Mouse (Mus musculus) frontal cortex, postnatal 10 days (tissue): ENCODE data around the gene Pstpip1.

ENCODE experiments used
- DNase-seq, 2 experiments: peaks; one replicate each; pipeline ENCODE4 v3.0.0; 2022; ENCODE audit warnings: low spot score in 2 of 2, mixed read lengths in 1 of 2

The Pstpip1 gene

DNA sequence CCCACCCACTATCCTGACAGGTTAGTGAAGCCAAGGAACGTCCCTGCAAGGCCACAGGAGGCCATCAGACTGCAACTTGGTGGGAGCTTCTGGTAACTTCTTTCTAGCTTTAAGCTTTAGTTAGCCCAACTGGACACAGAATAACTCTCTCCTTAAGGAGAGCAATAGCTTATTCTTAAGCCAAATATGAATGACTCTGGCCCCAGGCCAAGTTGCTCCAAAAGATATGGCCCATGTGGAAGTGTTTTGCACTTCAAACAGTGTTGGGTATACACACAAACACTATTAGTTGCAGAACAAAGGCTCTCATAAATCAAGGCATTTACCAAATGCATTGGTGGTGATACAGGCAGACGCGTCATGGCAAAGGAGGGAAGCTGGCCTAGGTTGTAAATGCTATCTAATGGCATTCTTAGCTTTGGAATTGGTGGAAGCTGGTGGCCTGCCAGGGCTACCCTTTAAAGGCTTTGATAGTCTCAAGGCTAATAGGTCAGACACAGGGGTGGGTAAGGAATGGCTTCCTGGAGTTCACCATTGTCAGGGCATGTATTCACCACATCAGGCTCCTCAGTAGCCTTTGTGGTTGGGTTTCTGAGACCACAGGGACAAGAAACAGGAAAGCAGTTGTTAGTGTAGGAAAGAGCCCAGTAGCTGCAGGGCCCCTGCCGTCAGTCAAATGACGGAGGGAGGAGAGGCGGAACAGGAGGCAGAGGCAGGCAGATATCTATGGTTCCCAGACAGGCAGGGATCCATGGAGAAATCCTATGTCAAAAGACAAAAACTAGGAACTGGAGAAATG lies 16.7 kb downstream of the Pstpip1 start:
- no peak for DNase-seq

GRCm38 (mm10) chr9:56107527-56107926 lies 17.8 kb downstream of the Pstpip1 start:
- DNase-seq: no peak

DNA sequence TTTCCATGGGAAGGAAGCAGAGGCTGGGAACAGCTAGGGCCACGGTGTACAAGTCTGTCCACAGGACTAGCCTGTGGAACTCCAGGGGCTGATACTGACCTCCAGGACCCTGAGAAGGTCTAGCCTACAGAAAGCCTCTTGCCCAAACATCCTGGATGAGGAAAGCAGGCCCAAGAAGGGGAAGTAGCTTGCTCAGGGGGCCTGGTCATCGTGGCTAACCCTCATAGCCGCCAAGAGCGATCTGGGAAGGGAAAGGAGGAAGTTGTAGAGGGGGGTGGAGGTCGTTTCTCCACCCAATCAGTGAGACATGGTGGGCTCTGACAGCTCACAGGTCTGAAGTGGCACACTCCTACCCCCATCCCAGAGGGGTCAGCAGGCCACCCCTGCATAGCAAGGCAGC lies 18.4 kb downstream of the Pstpip1 start:
- no peak for DNase-seq

DNA sequence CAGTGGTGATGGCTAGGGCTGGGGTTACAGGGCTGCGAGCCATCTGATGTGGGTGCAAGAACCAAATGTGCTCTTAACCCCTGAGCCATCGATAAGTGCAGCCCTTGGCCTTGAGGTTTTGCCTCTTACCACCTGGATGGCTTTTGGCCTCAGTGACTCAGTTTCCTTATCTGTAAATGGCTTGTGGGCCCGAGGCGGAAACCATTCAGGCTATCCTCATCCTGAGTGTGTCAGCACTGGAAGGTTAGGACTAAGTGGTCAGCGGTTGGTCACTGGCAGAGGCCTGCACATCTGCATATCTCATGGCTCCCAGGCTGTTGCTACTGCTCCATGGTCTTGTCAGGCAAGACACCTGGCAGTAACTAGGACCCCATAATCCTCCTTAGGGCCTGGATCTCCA lies 28.3 kb downstream of the Pstpip1 start:
- no peak for DNase-seq

DNA sequence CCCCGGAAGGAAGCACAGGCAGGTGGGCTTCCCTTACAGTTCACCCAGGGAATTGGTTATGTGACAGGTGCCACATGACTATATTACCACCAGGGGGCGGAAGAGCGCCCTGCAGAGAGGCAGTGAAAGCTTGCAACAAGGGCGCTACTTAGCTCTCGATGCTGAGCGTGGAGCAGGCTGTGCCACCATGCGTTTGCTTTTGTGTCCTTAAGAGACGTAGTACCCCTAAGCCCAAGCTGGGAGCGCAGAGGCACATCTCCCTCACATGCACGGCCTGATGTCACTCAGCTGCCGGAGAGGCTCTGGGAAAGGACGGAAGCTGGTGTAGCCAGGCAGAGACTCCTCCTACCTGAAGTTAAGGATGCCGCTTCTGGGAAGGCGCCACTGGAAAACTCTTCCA lies 28.8 kb downstream of the Pstpip1 start:
- DNase-seq: peak; percentile 61 to 74

- no peak for DNase-seq
These were observed 29.9 kb downstream of the Pstpip1 start for GRCm38 (mm10) chr9:56119651-56120050.

DNA sequence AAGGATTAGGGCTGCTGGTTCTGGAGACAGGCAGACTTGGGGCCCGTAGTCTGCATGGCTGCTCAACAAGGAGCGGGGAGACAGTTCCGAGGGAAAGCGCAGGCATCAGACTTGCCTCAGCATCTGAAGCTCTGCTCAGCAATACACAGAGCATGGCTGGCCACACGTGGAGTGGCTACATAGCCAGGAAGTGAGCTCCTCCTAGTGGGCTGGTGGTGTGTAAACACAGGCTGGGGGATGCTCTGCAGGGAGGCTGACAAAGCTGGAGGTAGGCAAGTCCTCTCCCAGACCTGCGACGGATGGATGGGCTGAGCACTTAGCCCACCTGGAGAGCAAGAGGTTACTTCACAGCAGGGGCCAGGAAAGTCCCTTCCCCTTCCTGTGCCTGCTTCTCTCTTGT lies 31.3 kb downstream of the Pstpip1 start:
- DNase-seq: peak in 1 of 2 experiments; percentile 61

GRCm38 (mm10) chr9:56122973-56123372 lies 33.2 kb downstream of the Pstpip1 start:
- DNase-seq: no peak

DNA sequence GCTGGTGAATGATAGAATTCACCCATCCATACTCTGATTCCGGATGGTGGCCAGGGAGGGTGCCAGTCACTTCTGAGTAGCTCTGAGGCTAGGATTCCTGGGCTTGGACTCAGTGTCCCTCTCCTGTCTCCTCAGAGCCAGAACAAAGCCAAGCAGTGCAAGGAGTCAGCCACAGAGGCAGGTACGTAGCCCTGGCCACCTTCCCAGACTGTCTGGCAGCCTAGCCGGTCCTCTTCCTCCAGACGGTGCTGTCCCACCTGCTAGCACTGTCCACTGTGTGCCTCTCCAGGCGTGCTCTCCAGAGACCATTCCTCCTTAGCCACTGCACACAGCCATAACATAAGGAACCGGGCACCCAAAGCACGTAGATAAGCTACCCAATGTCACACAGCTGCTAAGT lies 33.9 kb downstream of the Pstpip1 start:
- DNase-seq: no peak

DNA sequence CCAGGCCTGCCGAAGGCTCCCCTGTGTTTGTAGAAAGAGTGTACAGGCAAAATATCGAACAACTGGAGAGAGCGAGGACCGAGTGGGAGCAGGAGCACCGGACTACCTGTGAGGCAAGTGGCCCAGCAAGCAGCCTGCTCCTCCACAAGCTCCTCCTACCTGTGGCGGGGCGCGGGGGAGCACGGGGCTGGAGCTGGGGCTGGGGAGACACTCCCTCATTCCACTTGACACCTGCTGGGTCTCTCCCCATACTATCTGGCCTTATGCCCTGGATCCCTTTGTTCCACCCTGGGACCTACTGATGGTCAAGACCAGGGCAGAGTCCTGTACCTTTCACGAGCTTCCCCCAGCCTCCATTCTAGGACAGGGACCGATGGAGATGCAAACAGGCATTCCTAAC lies 34.8 kb downstream of the Pstpip1 start:
- no peak for DNase-seq

- no peak for DNase-seq
These were observed 36.9 kb downstream of the Pstpip1 start for GRCm38 (mm10) chr9:56126453-56127173.

GRCm38 (mm10) chr9:56128331-56128730 lies 38.6 kb downstream of the Pstpip1 start:
- no peak for DNase-seq

GRCm38 (mm10) chr9:56129951-56130350 lies 40.2 kb downstream of the Pstpip1 start:
- no peak for DNase-seq

GRCm38 (mm10) chr9:56130536-56130935 lies 40.8 kb downstream of the Pstpip1 start:
- no peak for DNase-seq

DNA sequence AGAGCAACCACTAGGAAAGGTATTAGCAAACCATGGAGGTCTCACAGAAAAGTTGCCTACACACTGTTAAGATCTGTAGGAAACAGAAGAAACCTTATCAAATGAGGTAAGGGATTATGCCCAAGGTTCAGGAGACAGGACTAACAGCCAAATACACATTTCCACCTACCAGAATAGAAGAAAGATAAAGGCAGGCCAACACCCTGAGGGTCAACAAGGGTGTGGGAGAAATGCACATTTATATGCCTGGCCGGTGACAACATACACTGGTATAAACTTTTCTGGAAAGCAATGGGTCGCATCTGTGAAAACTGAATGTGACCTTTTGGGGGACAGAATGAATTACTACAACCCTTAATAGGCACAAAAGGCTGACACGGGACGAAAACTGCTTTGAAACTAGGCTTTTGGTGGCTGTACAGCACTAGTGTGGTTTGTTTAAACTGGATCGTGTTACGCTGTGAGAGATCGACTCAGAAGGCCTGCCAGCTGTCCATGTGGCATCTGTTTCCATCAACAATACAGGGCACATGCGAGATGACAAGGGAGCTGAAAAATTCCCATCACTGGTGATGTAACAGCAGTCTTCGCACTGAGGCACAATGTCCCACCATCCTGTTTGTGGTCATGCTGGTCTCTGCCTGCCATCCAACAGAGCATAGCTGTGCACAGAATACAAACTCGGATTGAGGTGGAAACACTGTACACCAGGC lies 42.2 kb downstream of the Pstpip1 start:
- no peak for DNase-seq

DNA sequence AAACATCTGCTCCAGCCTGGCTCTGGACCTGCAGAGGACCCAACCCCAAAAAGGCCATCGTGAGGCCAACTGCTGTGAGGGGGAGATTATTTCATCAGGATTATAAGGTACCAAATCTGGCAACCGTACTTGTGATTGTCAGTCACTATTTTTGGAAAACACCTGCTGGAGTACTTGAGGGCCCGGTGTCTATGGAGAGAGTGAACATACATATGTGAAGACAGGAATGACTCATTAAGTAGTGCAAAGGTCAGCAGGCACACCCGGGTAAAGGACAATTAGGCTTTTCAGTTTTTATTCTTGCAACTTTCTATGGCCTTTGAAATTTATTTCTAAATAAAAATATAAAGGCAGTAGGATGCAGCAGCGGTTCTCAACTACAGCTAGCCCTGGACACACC lies 44.2 kb downstream of the Pstpip1 start:
- DNase-seq: no peak

DNA sequence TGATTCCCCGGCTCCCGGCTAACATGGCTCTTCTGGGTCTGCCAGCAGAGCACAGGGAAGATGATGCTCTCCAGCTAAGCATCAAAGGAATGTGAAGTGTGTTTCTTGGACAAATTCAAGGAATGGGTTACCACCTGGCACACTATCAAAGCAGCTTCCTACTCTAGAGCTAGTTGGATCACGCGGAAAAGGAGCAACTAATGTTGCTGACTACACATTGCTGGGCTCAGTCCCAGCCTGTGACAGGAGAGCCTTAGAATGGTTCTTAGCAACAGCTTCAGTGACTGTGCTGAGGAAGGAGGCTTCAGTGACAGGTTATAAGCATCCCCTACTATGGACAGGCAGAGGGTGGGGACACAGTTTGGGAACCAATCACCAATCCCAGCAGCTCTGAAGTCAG lies 44.9 kb downstream of the Pstpip1 start:
- no peak for DNase-seq

- no peak for DNase-seq
These were observed 45.9 kb downstream of the Pstpip1 start for GRCm38 (mm10) chr9:56135590-56136197.

DNA sequence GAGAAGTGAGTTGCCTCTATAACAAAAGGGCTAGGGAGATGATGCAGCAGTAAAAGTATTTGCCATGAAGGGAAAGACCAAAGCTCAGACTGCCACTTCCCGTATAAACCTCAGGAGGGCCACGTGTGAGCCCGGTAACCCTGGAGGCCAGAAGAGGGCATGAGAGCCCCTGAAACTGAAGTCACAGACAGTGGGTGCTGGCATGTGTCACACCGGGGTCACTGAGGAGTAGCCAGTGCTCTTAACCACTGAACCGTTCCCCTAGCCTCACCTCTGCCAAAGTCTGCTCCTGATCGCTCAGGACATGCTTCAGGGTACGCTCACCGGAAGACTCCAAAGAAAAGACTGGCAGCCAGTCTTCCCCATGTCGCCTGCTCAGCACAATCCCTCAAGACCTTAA lies 52.0 kb downstream of the Pstpip1 start:
- DNase-seq: no peak

DNA sequence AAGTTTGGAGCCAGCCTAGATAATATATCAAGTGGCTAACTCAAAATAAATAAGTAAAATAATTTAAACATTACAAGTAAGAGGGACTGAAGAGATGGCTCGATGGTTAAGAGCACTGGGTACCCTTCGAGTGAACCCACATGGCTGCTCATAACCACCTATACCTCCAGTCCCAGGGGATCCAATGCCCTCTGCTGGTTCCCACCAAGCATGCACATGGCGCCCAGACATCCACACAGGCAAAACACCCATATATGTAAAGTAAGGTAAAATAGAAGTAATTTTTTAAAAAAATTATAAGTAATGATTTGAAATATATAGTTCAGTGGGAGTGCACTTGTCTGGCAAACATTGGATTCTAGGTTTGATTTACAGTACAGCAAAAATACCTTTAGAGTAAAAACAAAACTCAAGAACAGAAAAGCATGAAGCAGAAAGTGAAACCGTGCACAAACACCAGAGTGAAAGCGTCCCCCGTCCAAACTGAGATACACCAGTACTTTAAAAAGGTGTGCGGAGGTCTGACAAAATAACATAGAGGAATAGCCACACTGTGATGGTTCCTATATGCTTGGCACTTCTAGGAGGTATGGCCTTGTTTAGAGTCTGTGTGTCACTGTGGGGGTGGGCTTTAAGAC lies 54.7 kb downstream of the Pstpip1 start:
- no peak for DNase-seq

GRCm38 (mm10) chr9:56146326-56146923 lies 56.7 kb downstream of the Pstpip1 start:
- no peak for DNase-seq
